Mouse (Mus musculus) heart, adult 2 months (tissue): ENCODE measurements around the gene Bloc1s5.

Source experiments
- CTCF ChIP-seq: fragments of 200-600 bp; IDR thresholded peaks from 2 replicates; pipeline ENCODE4 v1.8.1; 2022; ENCODE audit warnings: antibody characterized with exemption, mild to moderate bottlenecking, moderate library complexity
- POLR2A ChIP-seq: fragments of 200-500 bp; IDR thresholded peaks from 2 replicates; pipeline ENCODE4 v1.6.1; 2011; ENCODE audit warnings: mild to moderate bottlenecking, low read depth, low read length, control low read depth; ENCODE audit not compliant: insufficient read depth

DNA sequence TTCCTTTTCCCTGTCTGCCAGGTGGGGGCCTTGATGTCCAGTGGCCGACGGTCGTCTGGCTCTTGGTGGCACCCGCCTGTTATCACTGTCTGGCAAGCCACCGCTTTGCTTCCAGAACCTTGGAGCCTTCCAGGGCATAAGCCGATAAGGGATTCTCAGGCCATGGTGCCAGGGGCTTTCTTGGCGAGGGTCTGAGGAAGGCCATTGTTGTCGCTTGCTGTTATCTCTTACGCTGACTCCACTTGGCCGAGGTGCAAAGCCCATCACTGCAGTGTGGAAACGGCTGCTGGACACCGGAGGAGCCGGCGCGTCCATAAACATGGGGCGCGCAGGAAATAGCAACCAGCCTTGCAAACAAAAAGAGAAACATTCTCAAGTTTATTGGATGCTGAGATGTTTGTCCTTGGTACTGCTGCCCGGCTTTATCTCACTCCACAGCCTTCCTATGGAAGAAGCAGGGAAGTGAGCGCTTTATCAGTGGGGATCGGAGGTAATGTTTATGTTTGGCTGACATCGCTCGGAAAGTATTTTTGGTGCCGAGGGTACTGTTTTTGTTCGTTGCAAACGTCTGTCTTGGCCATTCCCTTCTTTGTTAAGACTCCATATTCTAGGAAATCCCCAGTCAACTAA is 54.8 kb downstream of the Bloc1s5 start:
- TF ChIP-seq POLR2A = no peak
- no peak for TF ChIP-seq CTCF
